In genomic region chr1:39186711-39187437, GRCm38 (mm10) we compare ENCODE assay signal across 9 mouse cellular contexts. TPM values are rescaled to one million over a fixed set of nuclear protein-coding genes. Genes with fewer than 3 reads are reported as not detected.
DNase-seq lines count a peak whose midpoint lies in the region; ATAC-seq lines count a peak whose summit lies in the region.
"Had no signal": no experiment of that assay in that cellular context is flagged by ENCODE, and none has a peak within 500 bp of the region (broad histone marks: within the 10 kb centered on the region; RNA-seq: fewer than 3 reads in every experiment).

No protein-coding gene starts in this region.

- 57% methylated on average over 6 of the region's 6 CpGs for WGBS in embryonic facial prominence, embryonic 11.5 days
- WGBS in kidney, embryonic 15.5 days: 51% methylated on average over 6 of the region's 6 CpGs

- no peak for ATAC-seq in embryonic facial prominence, embryonic 11.5 days (replicated peaks; ENCODE audit: insufficient number of reproducible peaks, low FRiP score, low TSS enrichment, low read depth)
- ATAC-seq in kidney, embryonic 15.5 days (replicated peaks; ENCODE audit: low FRiP score): peak; percentile 69; the same call in 1 of the 2 replicates

- no peak overlapping the region for H3K4me3 ChIP-seq in embryonic facial prominence, embryonic 11.5 days (ENCODE audit: low read depth, low read length)
- H3K4me3 ChIP-seq in kidney, embryonic 15.5 days (replicated peaks): no peak overlapping the region

- no peak overlapping the region for H3K27ac ChIP-seq in embryonic facial prominence, embryonic 11.5 days (replicated peaks; ENCODE audit: low read depth, low read length)
- H3K27ac ChIP-seq in kidney, embryonic 15.5 days: no peak overlapping the region

- DNase-seq in ovary, postnatal 14 days (ENCODE audit: low spot score): peak; percentile 42
- DNase-seq in ovary, postnatal 10 days (ENCODE audit: low spot score): no peak
- peak; percentile 35 for DNase-seq in embryonic facial prominence, embryonic 11.5 days (ENCODE audit: low spot score)
- DNase-seq in mesoderm, embryonic 11.5 days (ENCODE audit: low read depth, low spot score): peak; percentile 35
- DNase-seq in spleen, adult 12 weeks (ENCODE audit: low spot score): no peak
- DNase-seq in cerebellum, adult 11 months: no peak
- DNase-seq in adrenal gland, postnatal 36 days: no peak
- DNase-seq: cerebellum, postnatal 14 days had no signal

- no peaks in the 10 kb centered on the region for H3K4me1 ChIP-seq in embryonic facial prominence, embryonic 11.5 days (ENCODE audit: control insufficient read depth, insufficient read depth, low read length)
- no peaks in the 10 kb centered on the region; the same call in 1 of the 2 replicates for H3K4me1 ChIP-seq in kidney, embryonic 15.5 days

- H3K27me3 ChIP-seq in embryonic facial prominence, embryonic 11.5 days (ENCODE audit: control insufficient read depth, insufficient read depth, low read length): no peaks in the 10 kb centered on the region
- peaks cover 9% of the 10 kb centered on the region for H3K27me3 ChIP-seq in kidney, embryonic 15.5 days

- no peak overlapping the region for H3K4me2 ChIP-seq in embryonic facial prominence, embryonic 11.5 days (ENCODE audit: low read depth, low read length)
- H3K4me2 ChIP-seq in kidney, embryonic 15.5 days: no peak overlapping the region

- no peak overlapping the region for H3K9ac ChIP-seq in embryonic facial prominence, embryonic 11.5 days (replicated peaks; ENCODE audit: low read length)
- no peak overlapping the region for H3K9ac ChIP-seq in kidney, embryonic 15.5 days

- H3K9me3 ChIP-seq in embryonic facial prominence, embryonic 11.5 days (replicated peaks; ENCODE audit: control insufficient read depth, low read length): no peaks in the 10 kb centered on the region
- H3K9me3 ChIP-seq in kidney, embryonic 15.5 days (replicated peaks): no peaks in the 10 kb centered on the region

- H3K36me3 ChIP-seq in embryonic facial prominence, embryonic 11.5 days (replicated peaks; ENCODE audit: control insufficient read depth, insufficient read depth, low read depth, low read length): no peaks in the 10 kb centered on the region
- H3K36me3 ChIP-seq in kidney, embryonic 15.5 days: no peaks in the 10 kb centered on the region

RNA-seq across cellular contexts. Expression of gene Npas2, which starts 6.7 kb away (rescaled TPM):
- 0.06 and 0.24 TPM in 2 replicates for polyA plus RNA-seq in embryonic facial prominence, embryonic 11.5 days (2014; fragmentation: Nextera tagmentation; extraction: Ambion mirVana)
- 0.92 and 1.2 TPM in 2 replicates for polyA plus RNA-seq in kidney, embryonic 15.5 days (2015; fragmentation: Nextera tagmentation; extraction: Ambion mirVana)
- total RNA-seq in adrenal gland, postnatal 36 days (2021): 1 to 10 TPM; 1.2 to 5.0 TPM

Comparison
In these comparisons a context has a peak if more than half of its experiments do, and no peak if none do; other contexts are left out.
1. DNase-seq: peak in ovary, postnatal 14 days (single experiment), embryonic facial prominence, embryonic 11.5 days (single experiment) and mesoderm, embryonic 11.5 days (single experiment); none in ovary, postnatal 10 days (single experiment), spleen, adult 12 weeks (single experiment), cerebellum, adult 11 months (single experiment) and adrenal gland, postnatal 36 days (0 of 2).